Mouse (Mus musculus) liver, embryonic 12.5 days (tissue): ENCODE measurements around the gene Dok4. TPM values are rescaled to one million over a fixed set of nuclear protein-coding genes. Genes with fewer than 3 reads are reported as not detected.
"Not testable (repeated sequence)": the region's sequence is repeated elsewhere in the genome, so short reads cannot be mapped to it uniquely, and the experiment has no call there.

Source experiments
- ATAC-seq: fragments of 200-750 bp; cut with Nextera tagmentation; 2 replicates; pipeline ENCODE4 v1.8.0; 2017; ENCODE audit warnings: moderate number of reproducible peaks, mild to moderate bottlenecking, moderate library complexity
- H3K27ac ChIP-seq: fragments of 300-500 bp; sonication (generic); 2 replicates; pipeline ENCODE4 v1.5.1; 2016; ENCODE audit warnings: mild to moderate bottlenecking
- H3K27me3 ChIP-seq: fragments of 300-500 bp; sonication (generic); replicated peaks from 2 replicates; pipeline ENCODE4 v1.6.1; 2016; ENCODE audit warnings: mild to moderate bottlenecking, moderate library complexity
- H3K36me3 ChIP-seq: fragments of 300-500 bp; sonication (generic); 2 replicates; pipeline ENCODE4 v1.6.1; 2016; ENCODE audit warnings: mild to moderate bottlenecking, moderate library complexity
- H3K4me1 ChIP-seq: fragments of 300-500 bp; sonication (generic); 2 replicates; pipeline ENCODE4 v1.6.1; 2016
- H3K4me2 ChIP-seq: fragments of 300-500 bp; sonication (generic); 2 replicates; pipeline ENCODE4 v1.6.1; 2016; ENCODE audit warnings: mild to moderate bottlenecking, moderate library complexity
- H3K4me3 ChIP-seq: fragments of 300-500 bp; sonication (generic); 2 replicates; pipeline ENCODE4 v1.5.1; 2016; ENCODE audit warnings: mild to moderate bottlenecking, moderate library complexity
- H3K9ac ChIP-seq: fragments of 300-500 bp; sonication (generic); 2 replicates; pipeline ENCODE4 v1.6.1; 2016; ENCODE audit warnings: mild to moderate bottlenecking, moderate library complexity
- H3K9me3 ChIP-seq: fragments of 300-500 bp; sonication (generic); replicated peaks from 2 replicates; pipeline ENCODE4 v1.6.1; 2016; ENCODE audit warnings: mild to moderate bottlenecking, moderate library complexity
- WGBS: fragments of 180-500 bp; shearing (Covaris S2); methylation state at CpG from one replicate; pipeline ENCODE4 v1.1.7; 2016; ENCODE audit not compliant: insufficient replicate concordance; 5-methylcytosine and 5-hydroxymethylcytosine counted together
- polyA plus RNA-seq: library from polyadenylated mRNA; unstranded; fragments of >200 nt; fragmentation: Nextera tagmentation; extraction: Ambion mirVana; gene quantifications from 2 replicates; pipeline ENCODE4 v1.2.1, GENCODE M21; 2016

Gene Dok4
- polyA plus RNA-seq, 1 experiment from 2014 or later = 14.6 TPM

DNA sequence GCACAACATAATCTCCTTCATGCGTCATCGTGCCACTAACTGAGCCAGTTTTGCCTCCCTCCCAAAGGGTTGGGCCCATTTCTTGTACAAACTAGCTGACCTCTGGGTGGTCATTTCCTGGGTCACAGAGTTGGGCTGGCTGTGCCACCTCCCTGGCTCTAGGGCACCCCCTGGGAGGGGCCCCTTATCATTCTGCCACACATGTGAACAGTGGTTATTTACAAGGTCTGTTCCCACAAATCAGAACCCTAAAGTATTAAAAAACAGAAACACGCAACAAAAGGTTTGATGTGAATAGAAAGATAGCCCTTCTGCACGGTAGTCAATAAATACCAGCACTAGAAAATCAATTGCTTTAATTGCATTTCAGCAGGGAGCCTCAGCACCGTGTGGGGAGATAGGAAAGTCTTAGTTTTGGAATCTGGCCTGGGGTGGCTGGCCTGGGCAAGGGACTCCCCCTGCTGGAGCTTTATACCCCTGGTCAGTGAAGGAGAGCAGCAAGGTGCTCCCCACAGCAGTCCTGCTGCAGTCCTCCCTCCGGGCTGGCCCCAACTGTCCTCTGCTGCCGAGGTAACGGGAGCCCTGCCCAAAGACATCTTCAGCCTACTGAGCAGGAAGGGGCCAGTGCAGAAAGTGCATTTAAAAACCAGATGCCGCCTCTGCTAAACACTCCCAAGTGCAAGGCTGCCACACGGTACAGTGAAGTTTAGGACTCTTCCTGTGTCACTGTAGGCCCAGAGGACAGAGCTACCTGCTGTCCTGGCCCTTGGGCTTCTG is 12.0 kb downstream of the Dok4 start:
- peak; percentile 55; the same call in 1 of the 2 replicates for ATAC-seq
- 65% methylated on average over 10 of the region's 10 CpGs for WGBS
- Histone ChIP-seq H3K27ac (peak overlapping the region; percentile 64; the same call in 1 of the 2 replicates), H3K4me3 (no peak overlapping the region), H3K4me2 (no peak overlapping the region; the same call in 1 of the 2 replicates), H3K9ac (peak overlapping the region; percentile 33; the same call in 1 of the 2 replicates), H3K27me3 (0 out of 2 replicates have a peak, but pooled peaks cover 4% of the 10 kb centered on the region), H3K4me1 (peaks cover 75% of the 10 kb centered on the region), H3K9me3 (no peaks in the 10 kb centered on the region), H3K36me3 (peaks cover 97% of the 10 kb centered on the region)

DNA sequence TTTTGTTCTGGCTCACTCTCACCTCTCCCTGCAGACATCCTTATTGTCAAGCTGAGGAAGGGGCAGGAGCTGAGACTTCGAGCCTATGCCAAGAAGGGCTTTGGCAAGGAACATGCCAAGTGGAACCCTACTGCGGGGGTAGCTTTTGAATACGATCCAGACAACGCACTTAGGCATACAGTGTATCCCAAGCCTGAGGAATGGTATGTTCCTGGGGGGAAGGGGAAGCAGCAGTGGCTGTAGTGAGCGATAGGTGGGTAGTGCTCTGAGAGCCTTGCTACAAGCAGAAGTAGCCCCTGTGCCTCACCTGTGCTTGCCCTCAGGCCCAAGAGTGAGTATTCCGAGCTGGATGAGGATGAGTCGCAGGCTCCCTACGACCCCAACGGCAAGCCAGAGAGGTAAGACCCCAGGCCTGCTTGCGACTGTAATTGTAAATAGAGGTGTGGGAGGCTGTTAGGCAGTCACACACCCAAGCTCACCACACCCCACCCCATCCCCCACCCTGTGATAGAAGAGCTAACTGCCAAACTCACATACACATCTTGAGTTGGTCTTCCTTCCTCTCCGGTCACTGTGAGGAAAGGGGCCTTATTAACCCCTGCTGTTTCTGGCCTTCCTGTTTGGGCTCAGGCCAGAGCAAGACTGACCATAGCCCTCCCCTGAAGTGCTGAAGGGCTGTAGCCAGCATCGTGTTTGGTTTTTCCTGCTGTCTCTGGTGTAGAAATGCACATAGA is 13.5 kb downstream of the Dok4 start:
- Histone ChIP-seq H3K4me2 (peak overlapping the region; percentile 39), H3K27ac (peak overlapping the region; percentile 64), H3K9me3 (no peaks in the 10 kb centered on the region), H3K27me3 (0 out of 2 replicates have a peak, but pooled peaks cover 4% of the 10 kb centered on the region), H3K36me3 (peaks cover 86% of the 10 kb centered on the region), H3K9ac (peak overlapping the region; percentile 14; the same call in 1 of the 2 replicates), H3K4me1 (peaks cover 79% of the 10 kb centered on the region), H3K4me3 (no peak overlapping the region)
- ATAC-seq = peak; percentile 35; the same call in 1 of the 2 replicates
- WGBS = 60% methylated on average over 12 of the region's 12 CpGs

DNA sequence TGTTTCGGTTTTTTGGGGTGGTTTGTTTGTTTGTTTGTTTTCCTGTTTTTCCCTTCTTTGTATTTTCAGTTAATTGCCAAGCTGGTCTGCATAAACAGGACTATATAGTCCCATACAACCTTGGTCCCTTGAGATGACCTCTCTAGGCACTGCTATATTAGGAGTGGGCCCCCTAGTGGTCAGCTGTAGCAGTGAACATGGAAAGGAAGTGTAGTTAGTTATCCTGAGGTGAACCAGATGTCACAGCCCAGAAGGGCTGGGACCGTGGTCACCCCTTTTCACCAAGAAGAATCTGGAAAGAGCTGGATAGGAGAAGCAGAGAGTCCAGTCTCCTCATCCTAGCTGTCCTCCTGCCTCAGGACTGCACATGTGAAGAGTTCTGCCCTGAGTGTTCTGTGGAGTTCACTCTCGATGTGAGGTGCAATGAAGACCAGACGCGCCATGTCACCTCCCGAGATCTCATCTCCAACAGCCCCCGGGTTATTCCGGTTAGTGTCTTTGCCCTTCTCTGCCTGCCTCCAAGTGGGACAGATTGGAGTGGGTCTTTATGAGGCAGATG is 14.7 kb downstream of the Dok4 start:
- Histone ChIP-seq H3K27ac (no peak overlapping the region), H3K9me3 (no peaks in the 10 kb centered on the region), H3K4me2 (no peak overlapping the region), H3K36me3 (peaks cover 74% of the 10 kb centered on the region), H3K27me3 (no peaks in the 10 kb centered on the region), H3K4me1 (peaks cover 72% of the 10 kb centered on the region), H3K4me3 (no peak overlapping the region), H3K9ac (no peak overlapping the region)
- 0 out of 2 replicates have a peak, but pooled peaks have one; percentile 50 for ATAC-seq
- WGBS = 70% methylated on average over 8 of the region's 8 CpGs

DNA sequence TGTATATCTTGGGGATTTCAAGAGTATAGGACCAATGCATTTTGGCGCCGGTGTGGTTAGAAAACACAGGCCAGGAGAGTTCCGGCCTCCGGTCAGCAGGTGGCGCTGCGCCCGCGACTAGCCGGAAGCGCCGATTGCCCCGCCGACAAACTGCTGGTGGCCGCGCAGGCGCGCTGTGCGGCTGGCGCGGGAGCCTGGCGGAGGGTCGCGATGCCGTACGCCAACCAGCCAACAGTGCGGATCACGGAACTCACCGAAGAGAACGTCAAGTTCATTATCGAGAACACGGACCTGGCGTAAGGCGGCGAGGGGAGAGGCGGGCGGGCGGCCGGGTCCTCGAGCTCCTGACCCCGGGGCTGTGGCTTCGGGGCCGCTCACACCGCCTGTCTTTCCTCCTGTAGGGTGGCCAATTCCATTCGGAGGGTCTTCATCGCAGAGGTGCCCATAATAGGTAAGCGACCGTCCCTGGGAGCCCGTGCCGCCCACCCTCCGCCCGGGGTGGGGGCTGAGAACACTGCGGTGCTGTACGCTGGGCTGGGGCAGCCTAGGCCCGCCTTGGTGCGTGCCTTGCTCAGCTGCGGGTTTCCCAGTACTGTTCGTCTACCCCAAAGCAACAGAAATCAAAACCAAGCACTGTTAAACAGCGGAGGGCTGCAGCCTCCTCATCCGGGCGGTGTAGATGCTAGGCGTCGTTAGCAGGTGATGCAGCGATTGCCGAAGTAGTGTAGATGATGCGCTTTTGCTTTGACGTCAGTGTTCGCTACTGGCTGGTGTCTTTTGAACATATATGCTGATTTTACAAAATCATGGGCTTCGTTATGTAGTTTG is 18.6 kb downstream of the Dok4 start, which contains the start of gene Polr2c:
Gene Polr2c, plus strand, starts transcription at position 105 of the 828 bp plus-strand sequence.
- WGBS = under 1% methylated on average over 68 of the region's 68 CpGs
- peak; percentile 75 for ATAC-seq

DNA sequence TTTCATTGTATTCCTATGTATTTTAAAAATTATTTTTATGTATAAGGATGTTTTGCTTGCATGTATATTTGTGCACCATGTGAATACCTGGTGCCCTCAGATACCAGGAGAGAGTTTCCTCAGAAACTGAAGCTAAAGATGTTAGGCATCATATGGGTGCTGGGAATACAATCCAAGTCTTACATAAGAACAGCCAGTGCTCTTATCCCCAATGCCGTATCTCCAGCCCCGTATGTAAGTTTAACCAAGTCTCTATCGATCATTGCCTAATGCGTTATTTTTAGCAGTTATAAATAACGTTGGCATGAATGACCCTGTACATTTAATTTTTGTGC is 19.2 kb downstream of the Dok4 start:
- peak overlapping the region; percentile 73 for H3K4me3 ChIP-seq
- peak overlapping the region; percentile 80 for H3K4me2 ChIP-seq
- no peak overlapping the region for H3K27ac ChIP-seq
- no peak for ATAC-seq
- peaks cover 67% of the 10 kb centered on the region for H3K36me3 ChIP-seq
- WGBS = 30% methylated on average over 5 of the region's 5 CpGs
- no peaks in the 10 kb centered on the region for H3K27me3 ChIP-seq
- H3K9me3 ChIP-seq = no peaks in the 10 kb centered on the region
- peak overlapping the region; percentile 88 for H3K9ac ChIP-seq
- peaks cover 30% of the 10 kb centered on the region for H3K4me1 ChIP-seq

More for the DNA sequence above, 18.6 kb downstream of the Dok4 start, which contains the start of gene Polr2c:
- Histone ChIP-seq H3K27ac (peak within 1 kb of the TSS; percentile 79), H3K27me3 (no peaks in the 10 kb centered on the region), H3K4me3 (peak within 1 kb of the TSS; percentile 73), H3K36me3 (peaks cover 67% of the 10 kb centered on the region), H3K9ac (peak within 1 kb of the TSS; percentile 88), H3K4me1 (peaks cover 35% of the 10 kb centered on the region), H3K4me2 (peak within 1 kb of the TSS; percentile 80), H3K9me3 (no peaks in the 10 kb centered on the region)

DNA sequence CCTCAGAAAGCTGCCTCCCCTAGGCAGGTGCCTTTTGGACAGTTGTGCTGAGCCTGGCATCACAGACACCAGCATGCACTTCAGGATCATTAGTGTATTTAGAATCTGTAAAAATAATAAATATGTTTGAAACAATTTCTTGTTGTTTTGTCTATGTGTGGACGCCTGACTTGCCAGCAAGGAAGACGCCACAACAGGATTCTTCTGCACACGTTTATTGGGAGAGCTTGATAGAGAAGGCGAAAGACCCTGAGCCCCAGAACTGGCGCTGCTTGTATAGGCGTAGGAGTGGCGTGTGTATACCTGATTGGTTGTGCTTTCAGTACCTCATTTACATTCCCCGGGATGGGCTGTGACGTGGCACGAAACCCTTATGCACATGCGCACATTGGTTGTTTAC is 21.4 kb downstream of the Dok4 start:
- not testable (repeated sequence) for H3K4me3 ChIP-seq, H3K27me3 ChIP-seq, H3K9ac ChIP-seq, H3K9me3 ChIP-seq, ATAC-seq, H3K27ac ChIP-seq, H3K4me2 ChIP-seq
- WGBS = 84% methylated on average over 11 of the region's 11 CpGs
- H3K36me3 ChIP-seq = peaks cover 70% of the 10 kb centered on the region
- H3K4me1 ChIP-seq = peaks cover 23% of the 10 kb centered on the region

DNA sequence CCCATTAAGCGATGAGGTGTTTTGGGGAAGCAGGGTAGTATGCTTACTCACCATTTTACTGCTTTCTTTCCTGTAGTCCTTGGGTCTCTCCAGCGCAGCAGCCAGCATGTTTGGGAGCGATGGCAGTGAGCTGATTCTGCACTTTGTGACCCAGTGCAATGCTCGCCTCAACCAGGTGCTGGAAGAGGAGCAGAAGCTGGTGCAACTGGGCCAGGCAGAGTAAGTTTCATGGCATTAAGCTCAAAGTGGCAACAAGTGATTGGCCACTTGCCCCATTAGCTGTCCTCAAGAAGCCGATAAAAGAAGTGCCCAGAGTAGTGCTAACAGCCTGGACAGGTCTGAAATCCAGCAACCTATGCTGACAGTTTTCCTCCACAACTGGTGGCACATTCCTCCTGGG is 26.1 kb downstream of the Dok4 start:
- Histone ChIP-seq H3K9me3 (no peaks in the 10 kb centered on the region), H3K4me2 (no peak overlapping the region), H3K9ac (no peak overlapping the region), H3K36me3 (peaks cover 98% of the 10 kb centered on the region), H3K4me3 (no peak overlapping the region), H3K4me1 (no peaks in the 10 kb centered on the region), H3K27me3 (no peaks in the 10 kb centered on the region), H3K27ac (no peak overlapping the region)
- WGBS = 87% methylated on average over 5 of the region's 5 CpGs
- no peak for ATAC-seq

DNA sequence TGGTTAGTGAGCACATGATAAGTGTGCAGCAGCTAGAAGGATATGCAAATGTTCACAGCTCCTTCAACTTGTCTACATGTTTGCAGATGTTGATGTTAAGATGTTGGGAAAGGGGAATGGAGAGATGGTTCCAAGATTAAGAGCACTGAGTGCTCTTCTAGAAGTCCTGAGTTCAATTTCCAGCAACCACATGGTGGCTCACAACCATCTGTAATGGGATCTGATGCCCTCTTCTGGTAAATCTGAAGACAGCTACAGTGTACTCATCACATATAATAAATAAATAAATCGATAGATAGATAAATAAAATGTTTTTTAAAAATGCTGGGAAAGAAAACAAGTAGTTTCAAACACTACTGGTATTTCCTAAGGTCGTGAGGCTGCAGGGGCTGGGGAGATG is 34.9 kb downstream of the Dok4 start:
- H3K36me3 ChIP-seq = peaks cover 41% of the 10 kb centered on the region
- ATAC-seq = no peak
- peaks cover 30% of the 10 kb centered on the region for H3K4me1 ChIP-seq
- WGBS = 51% methylated on average over 2 of the region's 2 CpGs
- no peaks in the 10 kb centered on the region for H3K27me3 ChIP-seq
- H3K9me3 ChIP-seq = no peaks in the 10 kb centered on the region
- H3K27ac ChIP-seq = no peak overlapping the region
- H3K9ac ChIP-seq = no peak overlapping the region
- no peak overlapping the region for H3K4me3 ChIP-seq
- H3K4me2 ChIP-seq = no peak overlapping the region

DNA sequence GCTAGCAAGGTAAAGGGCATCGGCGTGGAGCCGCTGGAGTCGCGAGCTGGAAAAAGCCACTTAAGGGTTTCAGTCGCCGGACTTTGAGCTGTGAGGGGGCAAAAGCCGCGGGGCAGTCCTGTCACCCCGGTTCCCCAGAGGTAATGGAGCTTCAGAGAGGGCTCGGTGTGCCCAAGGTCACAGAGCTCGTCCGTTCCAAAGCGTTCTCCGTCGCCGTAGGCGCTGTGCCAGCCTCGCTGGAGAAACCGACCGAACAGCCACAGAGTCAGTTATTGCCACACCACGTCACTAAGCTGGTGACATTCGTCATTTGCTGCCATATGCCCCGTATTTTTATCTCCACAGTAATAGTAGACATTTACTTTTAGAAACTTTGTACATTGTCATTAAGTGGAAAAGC is 37.5 kb downstream of the Dok4 start:
- no peaks in the 10 kb centered on the region for H3K27me3 ChIP-seq
- H3K9me3 ChIP-seq = no peaks in the 10 kb centered on the region
- WGBS = under 1% methylated on average over 24 of the region's 24 CpGs
- peak overlapping the region; percentile 97 for H3K9ac ChIP-seq
- peak overlapping the region; percentile 88 for H3K4me3 ChIP-seq
- H3K4me2 ChIP-seq = peak overlapping the region; percentile 80
- H3K27ac ChIP-seq = peak overlapping the region; percentile 94
- ATAC-seq = peak; percentile 66
- peaks cover 53% of the 10 kb centered on the region for H3K4me1 ChIP-seq
- peaks cover 23% of the 10 kb centered on the region for H3K36me3 ChIP-seq

DNA sequence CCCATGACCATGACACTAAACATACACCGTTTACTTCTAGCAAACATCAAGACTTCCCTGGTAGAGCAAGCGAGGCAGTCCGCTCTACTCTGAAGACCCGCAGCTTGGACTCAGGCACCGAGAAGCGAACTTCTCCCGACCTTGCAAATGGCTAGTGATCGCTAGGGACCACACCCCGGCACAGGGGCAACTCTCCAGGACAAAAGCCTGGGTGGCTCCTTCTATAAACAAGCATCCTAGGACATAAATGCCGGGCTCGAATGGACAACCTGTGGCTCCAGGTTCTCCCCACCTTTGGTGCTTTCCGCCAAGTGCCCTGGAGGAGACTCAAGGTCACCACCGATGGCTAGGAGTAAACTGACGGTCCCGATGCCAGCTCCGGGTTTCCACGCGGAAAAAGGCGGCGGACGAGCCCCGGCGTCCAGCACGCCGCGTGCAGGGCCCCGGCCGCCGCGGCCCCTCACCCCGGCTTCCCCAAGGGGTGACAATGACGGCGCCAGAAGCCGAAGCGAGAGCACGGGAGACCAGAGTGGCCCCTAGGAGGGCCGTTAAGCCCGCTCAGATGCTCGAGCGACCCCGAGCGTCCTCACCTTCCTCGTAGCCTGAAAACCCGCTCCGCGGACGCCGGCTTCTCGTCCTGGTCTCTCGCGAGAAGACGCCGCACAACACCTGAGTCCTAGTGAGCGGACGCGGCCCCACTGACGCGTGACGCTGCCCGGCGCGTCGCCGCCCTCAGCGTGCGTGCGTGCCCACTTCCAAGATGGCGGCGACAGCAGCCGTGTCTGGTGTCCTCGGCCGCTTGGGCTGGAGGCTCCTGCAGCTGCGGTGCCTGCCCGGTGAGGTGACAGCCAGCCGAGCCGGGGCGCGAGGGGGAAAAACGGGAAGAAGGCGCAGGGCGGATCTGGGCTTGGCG is 38.2 kb downstream of the Dok4 start, which contains the start of the genes Coq9 and Ciapin1:
Gene Coq9, plus strand, starts transcription at position 660 of the 913 bp plus-strand sequence.
Gene Ciapin1, minus strand, starts transcription at position 697 of the 913 bp plus-strand sequence.
- Histone ChIP-seq H3K9me3 (no peaks in the 10 kb centered on the region), H3K36me3 (peaks cover 19% of the 10 kb centered on the region), H3K27me3 (no peaks in the 10 kb centered on the region), H3K4me2 (peak within 1 kb of the TSS; percentile 80), H3K4me3 (peak within 1 kb of the TSS; percentile 88), H3K27ac (peak within 1 kb of the TSS; percentile 94), H3K4me1 (peaks cover 51% of the 10 kb centered on the region), H3K9ac (peak within 1 kb of the TSS; percentile 97)
- whole genome bisulfite sequencing = under 1% methylated on average over 82 of the region's 82 CpGs
- peak; percentile 93 for ATAC-seq
